Comparison of ENCODE assay signal across 1 mouse cellular context in the genomic region with DNA sequence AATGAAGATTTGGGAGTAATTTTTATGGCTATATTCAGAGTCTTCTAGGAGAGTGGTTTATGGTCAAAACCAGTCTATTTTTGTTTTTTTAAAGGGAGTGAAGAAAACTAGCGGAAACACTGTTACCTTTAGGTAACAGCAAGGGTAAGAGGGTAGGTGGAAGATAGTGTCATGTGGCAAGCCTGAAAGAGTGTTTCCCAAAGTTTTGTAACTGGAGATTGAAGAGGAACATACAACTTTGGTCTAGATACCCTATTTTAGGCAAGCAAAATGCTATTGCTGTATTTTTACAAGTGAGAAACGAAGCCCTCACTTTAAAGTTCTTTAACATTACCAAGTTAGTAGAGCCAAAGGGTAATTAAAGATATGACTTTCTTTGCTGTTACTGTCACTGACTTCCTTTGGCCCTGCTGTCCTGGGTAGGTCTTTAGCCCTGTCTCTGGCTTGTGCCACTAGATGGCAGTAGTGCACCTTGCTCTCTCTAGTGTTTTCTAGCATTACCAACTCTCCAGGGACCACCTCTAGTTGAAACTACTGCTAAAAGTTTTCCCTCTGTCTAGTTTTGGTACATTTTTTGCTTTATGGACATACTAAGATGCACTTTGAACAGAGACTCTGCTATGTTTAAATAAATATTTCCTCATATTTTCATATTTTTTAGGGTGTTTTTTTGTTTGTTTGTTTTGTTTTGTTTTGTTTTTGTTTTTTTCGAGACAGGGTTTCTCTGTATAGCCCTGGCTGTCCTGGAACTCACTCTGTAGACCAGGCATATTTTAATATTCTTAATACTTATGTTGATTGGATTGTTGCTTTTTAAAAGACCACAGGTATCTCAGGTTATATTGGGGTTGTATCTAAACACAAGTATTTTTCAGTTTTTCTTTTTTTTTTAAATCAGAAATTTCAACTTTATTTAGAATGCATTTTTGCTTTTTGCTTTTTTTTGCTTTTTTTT.
A peak's percentile ranks its signal among the peaks of the same experiment; 100 is the strongest.
TF ChIP-seq lines count a peak whose summit lies in the region.

No protein-coding gene starts in this region.

TF ChIP-seq in CH12.LX, 34 proteins besides CTCF, POLR2A, EP300 and RAD21 (continued from another document):
- TF ChIP-seq MAFK (IDR thresholded peaks at IDR 0.05; ENCODE audit: insufficient replicate concordance, low read length) (0 out of 2 replicates have a peak, but pooled peaks have one; percentile 34), ZC3H11A (IDR thresholded peaks at IDR 0.05; ENCODE audit: low read depth, low read length) (peak; percentile 71), SMC3 (IDR thresholded peaks at IDR 0.05; ENCODE audit: low read depth, low read length) (peak; percentile 86), ZNF384 (IDR thresholded peaks at IDR 0.05; ENCODE audit: low read depth, low read length) (peak; percentile 18; the same call in 1 of the 2 replicates), PAX5 (IDR thresholded peaks at IDR 0.05; ENCODE audit: low read length) (no peak), JUND (conservative IDR thresholded peaks at IDR 0.05; ENCODE audit: low read depth, low read length) (peak; percentile 42; the same call in 1 of the 2 replicates), IRF4 (IDR thresholded peaks at IDR 0.05; ENCODE audit: low read depth, low read length) (peak; percentile 50; the same call in 1 of the 2 replicates), MEF2A (IDR thresholded peaks at IDR 0.05; ENCODE audit: borderline replicate concordance, low read depth, low read length) (no peak), CHD2 (IDR thresholded peaks at IDR 0.05; ENCODE audit: low read length) (no peak), POLR2AphosphoS2 (IDR thresholded peaks at IDR 0.05; ENCODE audit: low read depth, low read length) (no peak), CHD1 (IDR thresholded peaks at IDR 0.05; ENCODE audit: low read depth, low read length) (no peak), USF1 (IDR thresholded peaks at IDR 0.05; ENCODE audit: low read depth, low read length) (no peak)
